Mouse (Mus musculus): ENCODE results near the gene Notum. TPM values are rescaled to one million over a fixed set of nuclear protein-coding genes. Genes with fewer than 3 reads are reported as not detected.

The Notum gene
- total RNA-seq, 1 experiment from 2014 or later = not detected

- ATAC-seq (replicated peaks in 1 of 2; ENCODE audit: insufficient read depth in 1 of 2, low FRiP score in 2 of 2, low TSS enrichment in 1 of 2, low read depth in 1 of 2, poor library complexity in 2 of 2, severe bottlenecking in 2 of 2) = no peak
Measured at GRCm38 (mm10) chr11:120648001-120648476, 12.9 kb downstream of the Notum start, which contains the start of gene Myadml2. TSS of gene Myadml2 (minus strand) at chr11:120648158.

DNA sequence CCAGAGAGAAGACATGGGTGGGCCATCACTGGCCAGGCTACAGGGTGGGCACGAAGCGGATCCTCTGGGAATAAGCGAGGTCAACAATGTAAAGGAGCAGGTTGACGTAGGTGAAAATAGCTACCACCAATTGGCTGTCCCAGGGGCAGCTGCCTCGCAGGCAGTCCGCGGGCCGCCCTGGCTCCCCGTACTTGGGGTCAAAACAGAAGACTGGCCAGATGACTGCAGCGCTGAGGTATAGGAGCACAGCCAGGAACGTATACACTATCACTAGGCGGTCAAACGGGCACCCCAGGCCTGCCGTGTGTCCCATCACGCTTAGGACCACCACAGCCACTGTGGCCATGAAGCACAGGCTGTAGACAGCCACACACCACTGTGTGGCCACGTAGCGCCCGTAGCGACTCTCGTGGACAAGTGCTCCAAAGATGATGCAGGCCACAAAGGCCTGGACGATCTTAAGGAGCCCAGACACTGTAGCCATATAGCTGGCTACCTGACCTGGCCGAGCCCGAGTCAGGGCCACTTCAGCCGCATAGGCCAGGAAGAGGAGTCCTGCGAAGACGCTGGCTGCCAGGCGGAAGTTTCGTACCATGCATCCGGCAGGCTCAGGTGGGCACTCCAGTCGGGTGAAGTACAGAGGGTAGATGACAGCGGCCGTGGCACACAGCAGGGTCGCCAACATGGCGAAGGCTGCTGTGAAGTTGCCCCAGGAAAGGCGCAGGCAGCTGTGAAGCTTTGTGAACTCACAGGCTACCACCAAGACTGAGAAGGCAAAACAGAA is 13.7 kb downstream of the Notum start:
- no peak for ATAC-seq (replicated peaks in 1 of 2; ENCODE audit: insufficient read depth in 1 of 2, low FRiP score in 2 of 2, low TSS enrichment in 1 of 2, low read depth in 1 of 2, poor library complexity in 2 of 2, severe bottlenecking in 2 of 2)

DNA sequence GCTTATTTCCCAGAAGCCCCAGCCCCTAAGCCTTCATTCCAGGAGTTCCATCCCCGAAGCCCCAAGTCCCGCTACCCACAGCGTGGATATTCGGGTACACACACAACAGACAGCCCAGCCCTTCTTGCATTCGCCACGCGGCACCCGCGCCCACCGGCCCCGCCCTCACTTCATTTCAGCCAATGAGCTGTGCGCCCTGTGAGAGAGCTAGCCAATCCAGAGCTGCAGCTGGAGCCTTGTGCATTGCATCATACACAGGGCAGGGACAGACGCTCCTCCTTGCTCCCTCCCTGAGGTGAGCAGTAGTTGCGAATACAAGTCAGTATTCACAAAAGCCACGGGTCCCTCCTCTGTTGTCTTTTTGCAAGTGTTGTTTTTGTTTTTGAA is 17.4 kb downstream of the Notum start, which contains the start of gene Pycr1:
Pycr1 (minus strand) TSS at position 169 of the 387 bp plus-strand sequence.
- peak; percentile 96 to 99 for ATAC-seq (replicated peaks in 1 of 2; ENCODE audit: insufficient read depth in 1 of 2, low FRiP score in 2 of 2, low TSS enrichment in 1 of 2, low read depth in 1 of 2, poor library complexity in 2 of 2, severe bottlenecking in 2 of 2)

DNA sequence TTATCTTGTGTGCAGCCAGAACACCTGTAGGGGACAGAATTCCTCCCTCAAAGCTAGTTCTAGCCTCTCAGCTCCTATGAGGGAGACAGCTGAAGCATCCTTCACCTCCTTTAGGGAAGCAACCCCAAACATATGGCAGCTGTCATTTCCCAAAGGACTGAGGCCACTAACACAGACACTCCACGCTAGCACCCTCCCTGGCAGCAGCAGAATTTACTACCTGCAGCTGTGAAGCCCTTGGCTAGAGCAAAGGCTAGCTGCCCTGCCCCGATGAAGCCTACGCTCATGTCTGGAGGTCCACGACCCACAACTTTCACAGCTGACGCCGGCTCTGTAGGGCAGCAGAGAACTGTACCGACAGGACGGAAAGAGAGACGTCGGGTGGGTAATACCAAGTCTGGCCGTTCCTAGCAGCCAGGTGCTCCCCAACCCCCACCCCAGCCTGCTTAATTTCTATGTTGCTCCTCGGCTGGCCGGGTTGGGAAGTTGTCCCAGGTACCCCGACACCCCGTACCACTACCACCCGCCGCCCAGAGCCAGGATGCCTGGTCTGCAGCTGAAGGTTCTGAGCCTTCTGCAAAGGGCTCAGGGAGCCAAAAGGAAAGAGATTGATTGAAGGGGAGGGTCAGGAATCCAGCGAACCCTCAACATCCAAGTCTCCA is 17.9 kb downstream of the Notum start:
- peak in 1 of 2 experiments; percentile 33; a peak in 1 of 4 replicates for ATAC-seq (replicated peaks in 1 of 2; ENCODE audit: insufficient read depth in 1 of 2, low FRiP score in 2 of 2, low TSS enrichment in 1 of 2, low read depth in 1 of 2, poor library complexity in 2 of 2, severe bottlenecking in 2 of 2)

DNA sequence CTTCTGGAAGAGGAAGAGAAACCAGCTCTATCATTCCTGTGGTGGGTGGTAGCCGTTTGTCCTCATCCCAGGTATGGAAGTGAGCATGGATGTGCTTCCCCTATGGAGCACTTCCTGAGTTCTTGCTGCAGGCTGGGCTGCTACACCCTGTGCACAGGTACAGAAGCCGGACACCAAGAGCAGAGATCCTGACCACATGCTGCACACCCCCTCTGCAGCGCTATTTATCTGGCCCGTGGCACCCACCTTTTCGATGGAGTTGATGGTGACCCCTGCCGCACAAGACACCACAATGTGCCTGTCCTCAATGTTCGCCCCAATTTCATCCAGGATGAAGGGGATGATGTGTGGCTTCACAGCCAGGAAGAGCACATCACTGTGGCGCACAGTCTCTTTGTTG is 19.1 kb downstream of the Notum start:
- no peak for ATAC-seq (replicated peaks in 1 of 2; ENCODE audit: insufficient read depth in 1 of 2, low FRiP score in 2 of 2, low TSS enrichment in 1 of 2, low read depth in 1 of 2, poor library complexity in 2 of 2, severe bottlenecking in 2 of 2)

DNA sequence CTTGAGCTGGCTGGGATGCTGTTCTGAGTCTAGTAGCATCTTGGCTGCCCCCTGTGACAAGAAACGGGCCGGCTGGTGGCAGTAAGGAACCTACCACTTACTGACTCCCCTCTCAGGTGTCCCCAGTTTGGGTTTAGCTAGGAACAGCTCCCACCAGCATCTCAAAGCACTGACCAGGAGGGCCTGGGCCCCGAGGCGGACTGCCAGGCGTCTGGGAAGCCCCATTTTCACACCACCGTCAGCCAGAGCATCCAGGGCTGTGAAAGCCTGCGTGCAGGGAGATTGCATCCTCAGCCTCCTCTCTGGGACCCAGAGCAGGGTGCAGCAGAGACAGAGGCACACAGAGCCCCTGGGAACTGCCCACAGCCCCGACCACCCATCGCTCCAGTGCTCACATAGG is 19.7 kb downstream of the Notum start:
- no peak for ATAC-seq (replicated peaks in 1 of 2; ENCODE audit: insufficient read depth in 1 of 2, low FRiP score in 2 of 2, low TSS enrichment in 1 of 2, low read depth in 1 of 2, poor library complexity in 2 of 2, severe bottlenecking in 2 of 2)

DNA sequence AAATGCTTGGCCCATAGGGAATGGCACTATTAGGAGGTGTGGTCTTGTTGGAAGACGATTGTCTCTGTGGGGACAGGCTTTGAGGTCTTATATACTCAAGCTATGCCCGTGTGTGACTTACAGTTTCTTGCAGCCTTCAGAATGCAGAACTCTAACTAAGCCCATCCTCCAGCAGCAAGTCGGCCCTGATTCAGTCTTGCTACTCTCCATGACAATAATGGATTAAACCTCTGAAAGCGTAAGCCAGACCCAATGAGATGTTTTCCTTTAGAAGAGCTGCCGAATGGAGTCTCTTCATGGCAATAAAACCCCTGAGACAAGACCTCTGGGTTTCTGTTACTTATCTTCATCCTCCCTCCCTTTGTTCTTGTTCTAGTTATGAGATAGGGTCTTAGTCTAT is 26.2 kb downstream of the Notum start:
- no peak for ATAC-seq (replicated peaks in 1 of 2; ENCODE audit: insufficient read depth in 1 of 2, low FRiP score in 2 of 2, low TSS enrichment in 1 of 2, low read depth in 1 of 2, poor library complexity in 2 of 2, severe bottlenecking in 2 of 2)

- peak; percentile 22 to 41; a peak in 3 of 4 replicates for ATAC-seq (replicated peaks in 1 of 2; ENCODE audit: insufficient read depth in 1 of 2, low FRiP score in 2 of 2, low TSS enrichment in 1 of 2, low read depth in 1 of 2, poor library complexity in 2 of 2, severe bottlenecking in 2 of 2)
Measured at GRCm38 (mm10) chr11:120633520-120634343, 27.2 kb downstream of the Notum start, which contains the start of gene Mafg. TSS of gene Mafg (minus strand) at chr11:120633600.

DNA sequence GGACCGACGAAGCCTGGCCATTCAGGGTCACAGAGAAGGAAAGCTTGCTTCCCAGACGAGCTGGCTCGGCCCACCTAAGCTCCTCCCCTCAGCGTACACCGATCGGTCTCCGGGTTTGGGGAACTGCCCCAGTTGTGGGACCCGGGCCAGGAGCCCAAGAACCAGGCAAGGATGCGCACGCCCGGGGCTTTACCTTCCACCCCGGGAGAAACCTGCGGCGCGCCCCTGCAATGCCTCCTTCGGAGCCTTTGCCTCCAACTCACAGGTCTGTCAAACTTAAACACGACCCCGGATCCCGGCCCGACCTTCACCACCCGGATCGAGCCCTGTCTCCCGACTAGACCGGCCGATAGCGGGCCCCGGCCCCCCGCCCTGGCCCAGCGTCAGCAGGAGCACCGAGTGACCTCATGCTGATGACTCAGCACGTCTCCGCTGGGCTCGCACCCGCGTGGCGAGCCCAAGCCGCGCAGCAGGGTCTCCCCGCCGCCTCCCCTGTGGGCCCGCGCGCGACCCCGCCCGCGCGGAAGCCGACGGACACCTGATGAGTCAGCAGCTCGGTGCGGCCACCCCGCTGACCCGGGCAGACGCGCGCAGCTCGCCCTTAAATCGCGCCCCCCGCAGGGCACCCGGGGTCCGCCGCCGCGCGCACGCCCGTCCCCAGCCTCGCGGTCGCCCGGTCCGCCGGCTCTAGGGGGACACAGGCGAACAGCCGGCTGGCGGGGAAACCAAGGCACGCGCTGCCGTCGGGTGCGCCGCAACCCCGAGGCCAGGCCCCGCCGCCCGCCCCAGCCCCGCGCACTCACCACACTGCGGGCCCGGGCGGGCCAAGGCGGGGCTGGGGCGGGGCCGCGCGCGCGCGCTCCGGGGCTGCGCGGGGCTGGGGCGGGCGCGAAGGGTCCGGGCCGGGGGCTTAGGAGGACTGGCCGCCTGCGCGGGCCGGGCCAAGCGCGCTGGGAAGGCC is 28.1 kb downstream of the Notum start:
- ATAC-seq (replicated peaks in 1 of 2; ENCODE audit: insufficient read depth in 1 of 2, low FRiP score in 2 of 2, low TSS enrichment in 1 of 2, low read depth in 1 of 2, poor library complexity in 2 of 2, severe bottlenecking in 2 of 2) = peak; percentile 33 to 46; a peak in 3 of 4 replicates

- no peak for ATAC-seq (replicated peaks in 1 of 2; ENCODE audit: insufficient read depth in 1 of 2, low FRiP score in 2 of 2, low TSS enrichment in 1 of 2, low read depth in 1 of 2, poor library complexity in 2 of 2, severe bottlenecking in 2 of 2)
Measured at GRCm38 (mm10) chr11:120631726-120632448, 29.1 kb downstream of the Notum start.

GRCm38 (mm10) chr11:120630881-120631725 is 29.9 kb downstream of the Notum start:
- no peak for ATAC-seq (replicated peaks in 1 of 2; ENCODE audit: insufficient read depth in 1 of 2, low FRiP score in 2 of 2, low TSS enrichment in 1 of 2, low read depth in 1 of 2, poor library complexity in 2 of 2, severe bottlenecking in 2 of 2)

- ATAC-seq (replicated peaks in 1 of 2; ENCODE audit: insufficient read depth in 1 of 2, low FRiP score in 2 of 2, low TSS enrichment in 1 of 2, low read depth in 1 of 2, poor library complexity in 2 of 2, severe bottlenecking in 2 of 2) = peak in 1 of 2 experiments; percentile 36; a peak in 2 of 4 replicates
Measured at GRCm38 (mm10) chr11:120630401-120630871, 30.5 kb downstream of the Notum start.

DNA sequence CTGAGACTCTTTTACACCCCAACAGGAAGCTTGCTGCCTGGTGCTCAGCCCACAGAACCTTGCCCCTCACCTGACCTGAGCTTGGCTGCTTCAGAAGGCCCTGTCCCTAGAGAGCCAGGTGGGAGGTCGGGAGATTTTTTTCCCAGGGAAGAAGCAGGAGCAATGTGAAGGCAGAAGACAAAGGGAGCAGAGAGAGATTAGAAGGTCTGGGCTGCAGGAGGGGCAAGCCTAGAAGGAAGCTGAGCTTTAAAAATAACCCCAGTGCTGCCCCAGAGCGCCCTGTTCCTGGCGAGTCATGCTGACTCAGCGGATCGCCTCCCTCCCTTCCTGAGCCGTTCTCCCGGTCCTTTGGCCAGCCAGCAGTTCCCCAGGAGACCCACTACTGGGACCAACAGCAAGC is 31.1 kb downstream of the Notum start:
- ATAC-seq (replicated peaks in 1 of 2; ENCODE audit: insufficient read depth in 1 of 2, low FRiP score in 2 of 2, low TSS enrichment in 1 of 2, low read depth in 1 of 2, poor library complexity in 2 of 2, severe bottlenecking in 2 of 2) = no peak

- peak in 1 of 2 experiments; percentile 43; a peak in 2 of 4 replicates for ATAC-seq (replicated peaks in 1 of 2; ENCODE audit: insufficient read depth in 1 of 2, low FRiP score in 2 of 2, low TSS enrichment in 1 of 2, low read depth in 1 of 2, poor library complexity in 2 of 2, severe bottlenecking in 2 of 2)
Measured at GRCm38 (mm10) chr11:120629341-120629730, 31.6 kb downstream of the Notum start.
